ENCODE assay signal across 10 mouse cellular contexts in genomic region chr16:30992568-30992967, GRCm38 (mm10).
DNase-seq lines count a peak whose midpoint lies in the region; ATAC-seq and TF ChIP-seq lines count a peak whose summit lies in the region.
"Had no signal": no experiment of that assay in that cellular context is flagged by ENCODE, and none has a peak within 500 bp of the region (broad histone marks: within the 10 kb centered on the region; RNA-seq: fewer than 3 reads in every experiment).

No protein-coding gene starts in this region.

- peaks cover 18% of the 10 kb centered on the region for H3K4me1 ChIP-seq in forebrain, embryonic 10.5 days
- no peaks in the 10 kb centered on the region; the same call in 1 of the 2 replicates for H3K4me1 ChIP-seq in forebrain, embryonic 11.5 days (replicated peaks; ENCODE audit: control insufficient read depth, insufficient read depth, low read length)
- peaks cover 8% of the 10 kb centered on the region; the same call in 1 of the 2 replicates for H3K4me1 ChIP-seq in lung, postnatal 0 days (ENCODE audit: insufficient read depth, low read depth, low read length)
- peaks cover 6% of the 10 kb centered on the region; the same call in 1 of the 2 replicates for H3K4me1 ChIP-seq in lung, adult 2 months (ENCODE audit: control insufficient read depth, insufficient read depth, low read length)
- H3K4me1 ChIP-seq in hindbrain, embryonic 13.5 days (replicated peaks) = peaks cover 41% of the 10 kb centered on the region
- peaks cover 15% of the 10 kb centered on the region for H3K4me1 ChIP-seq in midbrain, embryonic 16.5 days (ENCODE audit: control insufficient read depth, insufficient read depth, low read length)

- 79% methylated on average over 5 of the region's 5 CpGs for WGBS in forebrain, embryonic 10.5 days
- 71% methylated on average over 5 of the region's 5 CpGs for WGBS in forebrain, embryonic 11.5 days
- WGBS in lung, postnatal 0 days = 48% methylated on average over 5 of the region's 5 CpGs
- WGBS in lung, adult 2 months = 50% methylated on average over 5 of the region's 5 CpGs
- 22% methylated on average over 5 of the region's 5 CpGs for WGBS in hindbrain, embryonic 13.5 days
- 33% methylated on average over 5 of the region's 5 CpGs for WGBS in midbrain, embryonic 16.5 days

- no peaks in the 10 kb centered on the region for H3K36me3 ChIP-seq in forebrain, embryonic 10.5 days (replicated peaks)
- no peaks in the 10 kb centered on the region for H3K36me3 ChIP-seq in forebrain, embryonic 11.5 days (ENCODE audit: control insufficient read depth, insufficient read depth, low read length)
- no peaks in the 10 kb centered on the region for H3K36me3 ChIP-seq in lung, postnatal 0 days (ENCODE audit: insufficient read depth, low read length)
- no peaks in the 10 kb centered on the region for H3K36me3 ChIP-seq in hindbrain, embryonic 13.5 days
- H3K36me3 ChIP-seq in midbrain, embryonic 16.5 days (ENCODE audit: control insufficient read depth, insufficient read depth, low read length) = no peaks in the 10 kb centered on the region
- H3K36me3 ChIP-seq: heart, embryonic 13.5 days had no signal

- TF ChIP-seq EP300 in lung, postnatal 0 days (IDR thresholded peaks at IDR 0.05) = 0 out of 2 replicates have a peak, but pooled peaks have one; percentile 9

- H3K9ac ChIP-seq in forebrain, embryonic 11.5 days (ENCODE audit: low read length) = no peak overlapping the region
- no peak overlapping the region for H3K9ac ChIP-seq in lung, postnatal 0 days (replicated peaks; ENCODE audit: low read depth)
- no peak overlapping the region for H3K9ac ChIP-seq in hindbrain, embryonic 13.5 days
- H3K9ac ChIP-seq in midbrain, embryonic 16.5 days (ENCODE audit: low read depth, low read length) = no peak overlapping the region
- H3K9ac ChIP-seq: heart, embryonic 13.5 days had no signal

- no peak overlapping the region for H3K4me3 ChIP-seq in forebrain, embryonic 10.5 days
- H3K4me3 ChIP-seq in forebrain, embryonic 11.5 days (ENCODE audit: low read depth, low read length) = no peak overlapping the region
- H3K4me3 ChIP-seq in lung, postnatal 0 days (ENCODE audit: low read depth, low read length) = no peak overlapping the region
- no peak overlapping the region for H3K4me3 ChIP-seq in lung, adult 2 months (replicated peaks; ENCODE audit: extremely low read depth, low read depth, low read length)
- H3K4me3 ChIP-seq in hindbrain, embryonic 13.5 days = no peak overlapping the region
- H3K4me3 ChIP-seq in midbrain, embryonic 16.5 days (ENCODE audit: low read depth, low read length) = no peak overlapping the region
- H3K4me3 ChIP-seq: heart, embryonic 13.5 days had no signal

- TF ChIP-seq CTCF in lung, postnatal 0 days (IDR thresholded peaks at IDR 0.05) = no peak
- no peak for TF ChIP-seq CTCF in lung, adult 2 months (IDR thresholded peaks at IDR 0.05; ENCODE audit: insufficient read depth, low read length)

- H3K4me2 ChIP-seq in forebrain, embryonic 11.5 days (ENCODE audit: low read depth, low read length, severe bottlenecking) = no peak overlapping the region
- H3K4me2 ChIP-seq in lung, postnatal 0 days (replicated peaks; ENCODE audit: low read depth, low read length) = no peak overlapping the region
- H3K4me2 ChIP-seq in hindbrain, embryonic 13.5 days = no peak overlapping the region
- no peak overlapping the region for H3K4me2 ChIP-seq in midbrain, embryonic 16.5 days (ENCODE audit: low read length)
- H3K4me2 ChIP-seq: heart, embryonic 13.5 days had no signal

- no peak for TF ChIP-seq POLR2A in lung, adult 2 months (IDR thresholded peaks at IDR 0.05; ENCODE audit: borderline replicate concordance, extremely low read depth, low read depth, low read length)

- no peaks in the 10 kb centered on the region for H3K9me3 ChIP-seq in forebrain, embryonic 10.5 days
- H3K9me3 ChIP-seq in forebrain, embryonic 11.5 days (ENCODE audit: control insufficient read depth, low read length) = no peaks in the 10 kb centered on the region
- H3K9me3 ChIP-seq in lung, postnatal 0 days (ENCODE audit: low read length) = no peaks in the 10 kb centered on the region
- no peaks in the 10 kb centered on the region for H3K9me3 ChIP-seq in hindbrain, embryonic 13.5 days
- H3K9me3 ChIP-seq in midbrain, embryonic 16.5 days (replicated peaks; ENCODE audit: control insufficient read depth, low read length, poor library complexity, severe bottlenecking) = no peaks in the 10 kb centered on the region
- H3K9me3 ChIP-seq: heart, embryonic 13.5 days had no signal

- H3K27ac ChIP-seq in forebrain, embryonic 10.5 days = peak overlapping the region; percentile 13; the same call in 1 of the 2 replicates
- H3K27ac ChIP-seq in forebrain, embryonic 11.5 days (ENCODE audit: low read depth, low read length) = no peak overlapping the region
- H3K27ac ChIP-seq in lung, postnatal 0 days (ENCODE audit: low read length) = 0 out of 2 replicates have a peak overlapping the region, but pooled peaks have one; percentile 9
- peak overlapping the region; percentile 45 for H3K27ac ChIP-seq in hindbrain, embryonic 13.5 days
- H3K27ac ChIP-seq in midbrain, embryonic 16.5 days (ENCODE audit: low read length) = peak overlapping the region; percentile 44; the same call in 1 of the 2 replicates
- H3K27ac ChIP-seq: heart, embryonic 13.5 days had no signal

- H3K27me3 ChIP-seq in forebrain, embryonic 10.5 days (ENCODE audit: poor library complexity, severe bottlenecking) = no peaks in the 10 kb centered on the region
- no peaks in the 10 kb centered on the region for H3K27me3 ChIP-seq in forebrain, embryonic 11.5 days (ENCODE audit: control insufficient read depth, insufficient read depth, low read length)
- H3K27me3 ChIP-seq in lung, postnatal 0 days (replicated peaks; ENCODE audit: insufficient read depth, low read length) = no peaks in the 10 kb centered on the region
- no peaks in the 10 kb centered on the region for H3K27me3 ChIP-seq in hindbrain, embryonic 13.5 days
- H3K27me3 ChIP-seq in midbrain, embryonic 16.5 days (ENCODE audit: control insufficient read depth, insufficient read depth, low read depth, low read length) = no peaks in the 10 kb centered on the region
- H3K27me3 ChIP-seq: heart, embryonic 13.5 days had no signal

- no peak for ATAC-seq in forebrain, embryonic 11.5 days (replicated peaks; ENCODE audit: low FRiP score)
- ATAC-seq in lung, postnatal 0 days = peak; percentile 70
- no peak for ATAC-seq in hindbrain, embryonic 13.5 days (ENCODE audit: low FRiP score)
- ATAC-seq in midbrain, embryonic 16.5 days = no peak
- no peak for ATAC-seq in megakaryocyte-erythroid progenitor cell, adult 5-6 weeks (replicated peaks; ENCODE audit: low FRiP score, low TSS enrichment, poor library complexity, severe bottlenecking)
- no peak for ATAC-seq in monocyte, adult 5-6 weeks (replicated peaks; ENCODE audit: insufficient number of reproducible peaks, low FRiP score, low TSS enrichment, poor library complexity, severe bottlenecking)

- no peak for DNase-seq in forebrain, embryonic 10.5 days (ENCODE audit: extremely low spot score, low spot score)
- no peak for DNase-seq in forebrain, embryonic 11.5 days (ENCODE audit: low spot score)
- DNase-seq in lung, postnatal 0 days (ENCODE audit: low spot score) = no peak
- DNase-seq in lung, adult 2 months = no peak
- DNase-seq: embryo, embryonic 11 days had no signal
